Mouse (Mus musculus): ENCODE data around the gene Tbx5. TPM values are rescaled to one million over a fixed set of nuclear protein-coding genes. Genes with fewer than 3 reads are reported as not detected.

Tbx5 gene
- total RNA-seq, 1 experiment from 2014 or later = not detected

DNA sequence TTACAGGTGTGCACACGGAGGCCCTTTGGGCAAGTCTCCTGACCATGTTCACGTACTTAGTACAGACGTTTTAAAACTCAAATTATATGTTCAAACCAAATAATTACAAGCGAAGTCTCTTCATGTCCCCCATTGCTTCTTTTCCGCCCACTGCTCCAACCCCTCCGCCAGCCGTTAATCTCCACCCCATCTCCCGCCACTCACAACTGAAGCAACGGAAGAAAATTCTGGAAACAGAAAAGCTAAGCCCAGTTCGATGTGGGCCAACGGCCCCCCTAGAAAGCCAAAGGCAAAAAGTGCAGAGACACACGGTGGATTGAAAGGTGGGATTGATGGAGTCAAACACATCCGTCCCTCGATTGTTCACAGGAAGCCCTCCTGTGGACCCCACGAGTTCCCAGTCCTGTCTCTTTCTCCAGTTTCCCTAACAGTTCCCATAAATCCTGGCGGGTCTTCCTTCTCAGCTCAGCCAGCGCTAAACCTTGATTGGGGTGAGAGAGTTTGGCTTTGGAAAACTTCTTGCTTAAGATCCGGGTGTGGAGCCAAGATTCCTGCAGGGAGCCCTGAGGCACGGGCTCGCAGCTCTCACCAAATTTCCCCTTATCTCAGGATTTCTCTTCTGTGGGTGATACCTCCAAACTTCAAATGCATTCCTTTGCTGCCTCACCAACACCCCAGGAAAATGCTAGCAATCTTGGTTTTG, 24.8 kb upstream of the Tbx5 start:
- ATAC-seq (ENCODE audit: extremely low read depth, insufficient number of reproducible peaks, low FRiP score, poor library complexity, severe bottlenecking) = no peak

GRCm38 (mm10) chr5:119808713-119809112, 23.8 kb upstream of the Tbx5 start:
- ATAC-seq (ENCODE audit: extremely low read depth, insufficient number of reproducible peaks, low FRiP score, poor library complexity, severe bottlenecking) = no peak

DNA sequence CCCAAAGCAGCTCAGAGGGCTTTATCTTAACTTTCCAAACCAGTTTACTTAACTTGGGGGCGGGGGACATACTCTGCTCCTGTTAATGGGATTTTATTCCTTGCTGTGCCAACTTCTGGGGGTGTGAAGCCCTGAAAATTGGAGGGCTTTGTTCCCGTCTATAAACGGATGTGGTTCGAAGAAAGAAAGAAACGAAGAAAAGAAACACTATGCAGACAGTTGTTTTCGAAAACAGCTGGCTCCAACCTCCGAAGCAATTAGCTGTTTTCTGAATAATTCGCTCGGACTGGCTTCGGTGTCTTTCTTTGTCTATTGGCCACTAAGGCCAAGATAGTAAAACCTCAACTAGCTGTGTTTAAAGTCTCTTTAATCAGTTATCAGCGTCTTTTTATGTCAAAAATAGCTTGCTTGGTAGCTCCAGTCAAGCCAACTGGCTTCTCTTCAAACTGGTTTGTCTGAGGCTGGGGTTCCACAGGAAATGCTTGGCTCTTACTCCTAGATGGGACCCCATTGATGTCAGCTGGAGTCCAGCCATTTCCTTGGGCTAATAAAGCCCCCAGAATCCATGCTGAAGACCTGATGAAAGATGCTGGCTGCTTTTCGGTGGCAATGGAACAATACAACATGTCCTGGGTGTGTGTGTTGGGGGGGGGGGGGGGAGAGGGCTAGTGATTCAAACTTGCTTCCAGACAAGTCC, 21.3 kb upstream of the Tbx5 start:
- ATAC-seq (ENCODE audit: extremely low read depth, insufficient number of reproducible peaks, low FRiP score, poor library complexity, severe bottlenecking) = no peak

GRCm38 (mm10) chr5:119815247-119815646, 17.2 kb upstream of the Tbx5 start:
- ATAC-seq (ENCODE audit: extremely low read depth, insufficient number of reproducible peaks, low FRiP score, poor library complexity, severe bottlenecking) = no peak

DNA sequence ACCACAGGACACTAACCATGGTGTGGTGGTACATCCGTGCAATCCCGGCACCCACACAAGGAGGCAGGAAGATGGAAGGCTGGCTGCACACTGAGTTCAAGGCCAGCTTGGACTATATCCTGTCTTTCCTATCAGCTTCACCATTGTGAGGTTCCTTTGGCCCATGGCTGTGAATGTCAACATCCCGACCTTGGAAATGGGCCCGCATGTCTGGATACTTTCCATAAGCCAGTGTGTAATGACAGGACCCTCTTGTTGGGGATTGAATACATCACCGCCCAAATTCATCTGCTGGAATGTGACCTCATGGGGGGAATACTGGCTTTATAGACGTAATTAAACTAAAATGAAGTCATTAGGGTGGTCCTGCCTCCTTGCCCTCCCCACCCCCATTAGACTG, 12.0 kb upstream of the Tbx5 start:
- ATAC-seq (ENCODE audit: extremely low read depth, insufficient number of reproducible peaks, low FRiP score, poor library complexity, severe bottlenecking) = no peak

DNA sequence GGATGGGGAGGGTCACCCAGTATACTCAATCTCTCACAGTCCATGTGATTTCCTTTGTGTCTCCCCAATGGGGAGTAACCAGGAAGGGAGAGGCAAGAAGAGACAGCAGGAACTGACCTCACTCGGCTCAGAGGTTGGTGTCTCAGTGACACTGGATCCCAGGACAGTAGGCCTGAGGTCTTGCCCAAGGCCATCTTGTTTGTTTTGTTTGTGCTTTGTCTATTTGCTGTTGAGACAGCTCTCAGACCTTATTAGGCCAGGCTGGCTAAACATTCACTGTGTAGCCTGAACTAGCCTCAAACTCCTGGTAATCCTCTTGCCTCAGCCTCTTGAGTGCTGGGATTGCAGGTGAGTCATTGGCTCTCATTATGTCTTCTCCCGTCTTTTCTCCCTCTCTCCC, 11.0 kb upstream of the Tbx5 start:
- ATAC-seq (ENCODE audit: extremely low read depth, insufficient number of reproducible peaks, low FRiP score, poor library complexity, severe bottlenecking) = no peak

DNA sequence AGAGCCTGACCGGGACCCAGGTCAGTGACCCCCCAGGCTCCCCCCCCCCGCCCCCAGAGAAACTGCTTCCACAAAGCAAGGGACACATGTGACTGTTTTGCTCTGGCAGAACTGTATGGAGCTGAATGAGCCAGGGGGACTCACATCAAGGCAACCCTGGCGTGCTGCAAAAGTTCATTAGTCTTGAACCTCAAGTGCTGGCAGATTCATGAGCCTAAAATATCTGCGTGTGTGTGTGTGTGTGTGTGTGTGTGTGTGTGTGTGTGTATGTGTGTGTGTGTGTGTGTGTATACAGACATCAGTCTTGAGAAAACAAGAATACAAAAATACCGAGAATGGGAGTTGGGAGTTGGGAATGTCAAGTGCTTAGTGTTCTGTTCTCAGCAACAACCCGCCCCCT, 5.1 kb upstream of the Tbx5 start:
- no peak for ATAC-seq (ENCODE audit: extremely low read depth, insufficient number of reproducible peaks, low FRiP score, poor library complexity, severe bottlenecking)

DNA sequence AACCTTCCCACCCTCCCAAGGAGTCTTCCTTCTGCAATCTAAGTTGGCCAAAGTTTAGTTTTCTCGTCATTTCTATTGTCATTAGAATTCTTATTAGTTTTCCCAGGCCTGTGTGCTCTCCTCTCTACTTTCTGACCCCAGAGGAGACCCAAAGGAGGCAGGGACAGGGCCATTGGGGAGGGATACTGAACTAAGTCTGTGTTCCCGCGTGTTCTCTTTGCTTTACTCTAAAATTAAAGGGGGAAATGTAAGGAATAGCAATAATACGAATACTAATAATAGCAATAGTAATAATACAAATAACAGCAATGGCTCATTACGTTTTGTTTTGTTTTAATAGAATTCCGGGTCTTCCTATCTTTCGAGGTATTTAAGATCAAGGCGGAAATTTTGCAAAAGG, 1.9 kb upstream of the Tbx5 start:
- no peak for ATAC-seq (ENCODE audit: extremely low read depth, insufficient number of reproducible peaks, low FRiP score, poor library complexity, severe bottlenecking)

- ATAC-seq (ENCODE audit: extremely low read depth, insufficient number of reproducible peaks, low FRiP score, poor library complexity, severe bottlenecking) = no peak
Observed at GRCm38 (mm10) chr5:119831201-119831771, 1.2 kb upstream of the Tbx5 start.

GRCm38 (mm10) chr5:119831791-119832478, 533 bp upstream of the Tbx5 start:
- no peak for ATAC-seq (ENCODE audit: extremely low read depth, insufficient number of reproducible peaks, low FRiP score, poor library complexity, severe bottlenecking)

- no peak for ATAC-seq (ENCODE audit: extremely low read depth, insufficient number of reproducible peaks, low FRiP score, poor library complexity, severe bottlenecking)
Observed at GRCm38 (mm10) chr5:119833223-119834030, 959 bp downstream of the Tbx5 start.

DNA sequence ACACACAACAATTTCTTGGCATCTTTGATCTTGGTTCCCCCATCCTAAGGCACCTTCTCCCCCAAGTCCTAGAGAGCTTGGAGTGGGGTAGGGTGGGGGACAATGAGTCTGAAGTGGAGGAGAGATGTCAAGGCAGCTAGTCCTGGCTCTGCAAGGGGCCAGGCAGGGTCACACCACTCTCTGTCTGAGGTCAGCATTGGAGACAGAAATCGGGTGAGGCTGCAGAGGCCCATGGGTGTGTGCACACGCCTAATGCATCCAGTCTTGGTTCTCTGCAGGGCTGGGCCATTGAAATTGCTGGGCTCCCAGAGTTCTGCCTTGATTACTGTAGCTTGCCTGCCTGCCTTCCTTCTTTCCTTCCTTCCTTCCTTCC, 1.5 kb downstream of the Tbx5 start:
- ATAC-seq (ENCODE audit: extremely low read depth, insufficient number of reproducible peaks, low FRiP score, poor library complexity, severe bottlenecking) = no peak

GRCm38 (mm10) chr5:119835053-119835867, 2.8 kb downstream of the Tbx5 start:
- ATAC-seq (ENCODE audit: extremely low read depth, insufficient number of reproducible peaks, low FRiP score, poor library complexity, severe bottlenecking) = no peak

DNA sequence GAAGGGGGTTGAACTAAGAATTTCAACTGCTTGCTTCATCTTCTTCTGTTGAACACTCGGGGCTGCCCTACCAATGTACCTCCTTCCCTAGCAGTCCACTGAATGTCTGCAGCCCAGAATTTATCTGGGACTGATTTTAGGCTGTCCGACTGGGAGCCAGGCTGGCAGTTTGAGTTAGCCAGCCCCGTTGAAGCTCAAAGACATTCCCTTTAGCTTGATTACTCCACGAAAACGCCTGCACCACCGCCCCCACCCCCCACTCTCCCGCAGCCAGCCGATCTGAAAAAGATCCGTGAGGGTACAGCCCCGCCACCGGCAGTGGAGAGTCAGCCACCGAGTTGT, 3.4 kb downstream of the Tbx5 start:
- ATAC-seq (ENCODE audit: extremely low read depth, insufficient number of reproducible peaks, low FRiP score, poor library complexity, severe bottlenecking) = no peak

DNA sequence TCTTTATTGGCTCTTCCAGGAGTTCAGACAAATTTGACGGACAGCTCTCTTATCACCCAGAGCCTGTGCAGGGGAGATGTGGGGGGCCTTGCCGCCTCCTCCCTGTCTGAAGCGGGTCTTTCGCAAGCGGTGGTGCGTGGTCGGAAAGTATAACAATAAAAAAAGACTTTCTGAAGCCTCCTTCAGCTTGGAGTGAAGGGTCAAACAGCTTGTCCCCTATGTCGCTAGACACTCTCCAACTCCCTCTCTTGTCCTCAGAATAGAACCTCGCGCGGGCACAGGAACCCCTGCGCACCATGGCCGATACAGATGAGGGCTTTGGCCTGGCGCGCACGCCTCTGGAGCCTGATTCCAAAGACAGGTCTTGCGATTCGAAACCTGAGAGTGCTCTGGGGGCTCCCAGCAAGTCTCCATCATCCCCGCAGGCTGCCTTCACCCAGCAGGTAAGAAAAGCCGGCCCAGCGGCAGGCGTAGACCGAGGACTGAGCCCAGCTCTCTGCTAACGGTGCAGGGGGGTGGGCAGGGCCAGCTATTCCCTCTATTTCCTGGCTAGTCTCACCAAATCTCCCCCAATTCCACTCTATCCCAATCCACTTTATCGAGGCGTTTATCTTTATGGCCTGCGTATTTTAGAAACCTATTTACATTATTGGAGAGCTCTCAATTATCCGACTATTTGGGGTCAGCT, 4.3 kb downstream of the Tbx5 start:
- ATAC-seq (ENCODE audit: extremely low read depth, insufficient number of reproducible peaks, low FRiP score, poor library complexity, severe bottlenecking) = no peak

- no peak for ATAC-seq (ENCODE audit: extremely low read depth, insufficient number of reproducible peaks, low FRiP score, poor library complexity, severe bottlenecking)
Observed at GRCm38 (mm10) chr5:119837306-119837675, 4.8 kb downstream of the Tbx5 start.

DNA sequence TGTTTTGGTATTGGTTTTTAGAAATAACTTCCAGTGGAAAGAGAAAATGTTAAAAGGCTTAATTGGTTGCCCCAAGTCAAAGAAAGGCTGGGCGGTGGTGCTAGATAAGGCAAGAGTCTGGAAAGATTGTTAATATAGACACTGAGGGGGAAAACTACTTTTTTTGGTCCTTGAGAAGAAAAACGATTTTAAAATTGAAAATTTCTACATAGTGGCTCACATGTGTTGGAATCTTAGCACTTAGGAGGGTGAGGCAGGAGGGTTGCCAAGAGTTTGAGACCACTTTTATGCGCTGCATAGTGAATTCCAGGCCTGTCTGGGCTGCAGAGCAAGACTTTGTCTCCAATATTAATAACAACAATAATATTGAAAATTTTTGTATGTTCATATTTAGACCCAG, 5.4 kb downstream of the Tbx5 start:
- ATAC-seq (ENCODE audit: extremely low read depth, insufficient number of reproducible peaks, low FRiP score, poor library complexity, severe bottlenecking) = no peak

- ATAC-seq (ENCODE audit: extremely low read depth, insufficient number of reproducible peaks, low FRiP score, poor library complexity, severe bottlenecking) = no peak
Observed at GRCm38 (mm10) chr5:119838441-119838840, 6.0 kb downstream of the Tbx5 start.

Measured in neutrophil, adult 5-6 weeks (primary cell).